Mouse (Mus musculus) midbrain, embryonic 14.5 days (tissue): Measurements from ENCODE around the gene Plbd2. TPM values are rescaled to one million over a fixed set of nuclear protein-coding genes. Genes with fewer than 3 reads are reported as not detected.

Experiments used
- ATAC-seq: fragments of 200-750 bp; cut with Nextera tagmentation; 2 replicates; pipeline ENCODE4 v1.8.0; 2017; ENCODE audit warnings: moderate number of reproducible peaks, moderate library complexity; ENCODE audit not compliant: low FRiP score, low TSS enrichment
- DNase-seq: peaks from one replicate; pipeline ENCODE4 v3.0.0-alpha.2; 2015
- H3K27ac ChIP-seq: fragments of 300-500 bp; sonication (generic); replicated peaks from 2 replicates; pipeline ENCODE4 v1.5.1; 2014; ENCODE audit warnings: mild to moderate bottlenecking, low read depth, low read length, moderate library complexity
- H3K27me3 ChIP-seq: fragments of 300-500 bp; sonication (generic); 2 replicates; pipeline ENCODE4 v1.6.1; 2014; ENCODE audit warnings: low read length, control low read depth, mixed read lengths; ENCODE audit not compliant: control insufficient read depth, insufficient read depth
- H3K36me3 ChIP-seq: fragments of 300-500 bp; sonication (generic); 2 replicates; pipeline ENCODE4 v1.6.1; 2014; ENCODE audit warnings: low read length, control low read depth; ENCODE audit not compliant: control insufficient read depth, insufficient read depth
- H3K4me1 ChIP-seq: fragments of 300-500 bp; sonication (generic); 2 replicates; pipeline ENCODE4 v1.6.1; 2014; ENCODE audit warnings: mild to moderate bottlenecking, antibody characterized with exemption, low read length, control low read depth; ENCODE audit not compliant: control insufficient read depth, insufficient read depth
- H3K4me2 ChIP-seq: fragments of 300-500 bp; sonication (generic); 2 replicates; pipeline ENCODE4 v1.6.1; 2014; ENCODE audit warnings: mild to moderate bottlenecking, low read length, moderate library complexity
- H3K4me3 ChIP-seq: fragments of 300-500 bp; sonication (generic); replicated peaks from 2 replicates; pipeline ENCODE4 v1.5.1; 2014; ENCODE audit warnings: low read depth, low read length
- H3K9ac ChIP-seq: fragments of 300-500 bp; sonication (generic); replicated peaks from 2 replicates; pipeline ENCODE4 v1.6.1; 2014; ENCODE audit warnings: mild to moderate bottlenecking, low read length, moderate library complexity
- H3K9me3 ChIP-seq: fragments of 300-500 bp; sonication (generic); 2 replicates; pipeline ENCODE4 v1.6.1; 2016; ENCODE audit warnings: low read length, control low read depth, mixed read lengths; ENCODE audit not compliant: control insufficient read depth
- WGBS: fragments of 180-500 bp; shearing (Covaris S2); extraction: QIAGEN DNeasy Blood & Tissue Kit; methylation state at CpG from one replicate; pipeline ENCODE4 v1.1.7; 2014; 5-methylcytosine and 5-hydroxymethylcytosine counted together
- polyA plus RNA-seq: library from polyadenylated mRNA; unstranded; fragments of >200 nt; fragmentation: Nextera tagmentation; extraction: Ambion mirVana; gene quantifications from 2 replicates; pipeline ENCODE4 v1.2.1, GENCODE M21; 2014

Gene Plbd2
- polyA plus RNA-seq, 1 experiment from 2014 or later: 26.1 TPM

GRCm38 (mm10) chr5:120475861-120476260, 27.6 kb downstream of the Plbd2 start:
- Histone ChIP-seq H3K27ac (no peak overlapping the region), H3K4me2 (no peak overlapping the region), H3K27me3 (no peaks in the 10 kb centered on the region), H3K36me3 (no peaks in the 10 kb centered on the region), H3K4me1 (no peaks in the 10 kb centered on the region), H3K9me3 (no peaks in the 10 kb centered on the region), H3K9ac (no peak overlapping the region), H3K4me3 (no peak overlapping the region)
- DNase-seq (no peak), ATAC-seq (no peak)
- WGBS: 49% methylated on average over 8 of the region's 8 CpGs

- ATAC-seq (no peak), DNase-seq (no peak)
- H3K27ac ChIP-seq: no peak overlapping the region
- no peaks in the 10 kb centered on the region for H3K4me1 ChIP-seq
- H3K36me3 ChIP-seq: no peaks in the 10 kb centered on the region
- WGBS: 98% methylated on average over 2 of the region's 2 CpGs
- no peak overlapping the region for H3K4me3 ChIP-seq
- H3K9me3 ChIP-seq: no peaks in the 10 kb centered on the region
- no peak overlapping the region for H3K9ac ChIP-seq
- H3K4me2 ChIP-seq: no peak overlapping the region
- H3K27me3 ChIP-seq: no peaks in the 10 kb centered on the region
Measured at GRCm38 (mm10) chr5:120473361-120473760, 30.1 kb downstream of the Plbd2 start.

- H3K4me3 ChIP-seq: no peak within 1 kb of the TSS
- DNase-seq: no peak
- H3K27ac ChIP-seq: no peak within 1 kb of the TSS
- no peak within 1 kb of the TSS for H3K9ac ChIP-seq
- no peak for ATAC-seq
- H3K27me3 ChIP-seq: no peaks in the 10 kb centered on the region
- H3K4me1 ChIP-seq: no peaks in the 10 kb centered on the region
- no peaks in the 10 kb centered on the region for H3K9me3 ChIP-seq
- 83% methylated on average over 8 of the region's 8 CpGs for WGBS
- H3K4me2 ChIP-seq: no peak within 1 kb of the TSS
- H3K36me3 ChIP-seq: no peaks in the 10 kb centered on the region
Measured at GRCm38 (mm10) chr5:120472770-120473169, 30.7 kb downstream of the Plbd2 start, which contains the start of gene Sdsl. Sdsl (minus strand) TSS chr5:120472810.

GRCm38 (mm10) chr5:120471538-120471937, 31.9 kb downstream of the Plbd2 start:
- Histone ChIP-seq H3K4me3 (no peak overlapping the region), H3K27me3 (no peaks in the 10 kb centered on the region)

GRCm38 (mm10) chr5:120468830-120469229, 34.6 kb downstream of the Plbd2 start:
- ATAC-seq (no peak), DNase-seq (no peak)
- H3K4me3 ChIP-seq: no peak overlapping the region
- H3K4me2 ChIP-seq: no peak overlapping the region
- no peak overlapping the region for H3K9ac ChIP-seq
- no peaks in the 10 kb centered on the region for H3K9me3 ChIP-seq
- 89% methylated on average over 6 of the region's 6 CpGs for WGBS
- no peaks in the 10 kb centered on the region for H3K36me3 ChIP-seq
- H3K27ac ChIP-seq: no peak overlapping the region
- H3K4me1 ChIP-seq: no peaks in the 10 kb centered on the region
- no peaks in the 10 kb centered on the region for H3K27me3 ChIP-seq

More at GRCm38 (mm10) chr5:120471538-120471937, 31.9 kb downstream of the Plbd2 start:
- no peak overlapping the region for H3K4me2 ChIP-seq
- ATAC-seq (no peak), DNase-seq (no peak)
- H3K36me3 ChIP-seq: no peaks in the 10 kb centered on the region
- no peaks in the 10 kb centered on the region for H3K4me1 ChIP-seq
- whole genome bisulfite sequencing: 70% methylated on average over 4 of the region's 4 CpGs
- no peak overlapping the region for H3K27ac ChIP-seq
- H3K9me3 ChIP-seq: no peaks in the 10 kb centered on the region
- H3K9ac ChIP-seq: no peak overlapping the region

GRCm38 (mm10) chr5:120468336-120468735, 35.1 kb downstream of the Plbd2 start:
- no peak overlapping the region for H3K4me3 ChIP-seq
- H3K27ac ChIP-seq: no peak overlapping the region
- no peaks in the 10 kb centered on the region for H3K9me3 ChIP-seq
- DNase-seq (no peak), ATAC-seq (no peak)
- WGBS: 83% methylated on average over 5 of the region's 5 CpGs
- H3K4me1 ChIP-seq: no peaks in the 10 kb centered on the region
- H3K27me3 ChIP-seq: no peaks in the 10 kb centered on the region
- no peak overlapping the region for H3K4me2 ChIP-seq
- H3K9ac ChIP-seq: no peak overlapping the region
- no peaks in the 10 kb centered on the region for H3K36me3 ChIP-seq

GRCm38 (mm10) chr5:120467026-120467425, 36.4 kb downstream of the Plbd2 start:
- WGBS: 9% methylated on average over 4 of the region's 4 CpGs
- Histone ChIP-seq H3K9me3 (no peaks in the 10 kb centered on the region), H3K36me3 (no peaks in the 10 kb centered on the region), H3K4me1 (no peaks in the 10 kb centered on the region), H3K27ac (no peak overlapping the region), H3K4me3 (peak overlapping the region; percentile 19), H3K4me2 (peak overlapping the region; percentile 38), H3K9ac (no peak overlapping the region), H3K27me3 (no peaks in the 10 kb centered on the region)
- DNase-seq: no peak
- no peak for ATAC-seq

GRCm38 (mm10) chr5:120465860-120466259, 37.6 kb downstream of the Plbd2 start:
- Histone ChIP-seq H3K4me2 (no peak overlapping the region), H3K36me3 (no peaks in the 10 kb centered on the region), H3K27me3 (no peaks in the 10 kb centered on the region), H3K4me1 (no peaks in the 10 kb centered on the region), H3K4me3 (no peak overlapping the region), H3K9ac (no peak overlapping the region), H3K9me3 (no peaks in the 10 kb centered on the region), H3K27ac (no peak overlapping the region)
- DNase-seq (peak; percentile 69), ATAC-seq (no peak)
- WGBS: 66% methylated on average over 6 of the region's 6 CpGs

- Histone ChIP-seq H3K4me2 (no peak overlapping the region), H3K36me3 (no peaks in the 10 kb centered on the region), H3K9ac (no peak overlapping the region), H3K27ac (no peak overlapping the region), H3K9me3 (no peaks in the 10 kb centered on the region), H3K27me3 (no peaks in the 10 kb centered on the region), H3K4me1 (no peaks in the 10 kb centered on the region), H3K4me3 (no peak overlapping the region)
- DNase-seq (no peak), ATAC-seq (no peak)
- 42% methylated on average over 5 of the region's 5 CpGs for WGBS
Measured at GRCm38 (mm10) chr5:120465062-120465461, 38.4 kb downstream of the Plbd2 start.
